ENCODE assay signal across 26 mouse cellular contexts in the genomic region with DNA sequence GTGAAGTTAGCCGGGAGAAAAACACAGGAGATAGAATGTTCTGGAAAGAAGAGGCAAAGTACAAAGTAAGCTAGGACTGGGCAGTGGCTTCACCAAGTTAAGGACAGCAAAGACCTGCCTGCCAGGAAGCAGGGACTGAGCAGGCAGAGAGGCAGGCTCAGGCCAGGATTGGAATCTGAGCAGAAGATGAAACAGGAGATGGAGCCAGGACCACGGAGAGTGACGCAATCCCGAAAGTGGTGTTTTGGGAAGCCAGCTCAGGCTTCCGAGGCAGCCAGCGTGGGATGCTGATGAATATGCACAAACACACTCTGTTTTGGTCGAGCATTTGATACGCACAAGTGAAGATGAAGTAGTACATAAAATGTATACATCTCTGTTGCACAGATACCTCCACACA. TPM values are rescaled to one million over a fixed set of nuclear protein-coding genes. Genes with fewer than 3 reads are reported as not detected.
DNase-seq lines count a peak whose midpoint lies in the region; ATAC-seq and TF ChIP-seq lines count a peak whose summit lies in the region.
"Had no signal": no experiment of that assay in that cellular context is flagged by ENCODE, and none has a peak within 500 bp of the region (broad histone marks: within the 10 kb centered on the region; RNA-seq: fewer than 3 reads in every experiment).

No protein-coding gene starts in this region.

- H3K9ac ChIP-seq in liver, adult 2 months (ENCODE audit: low read depth, low read length): no peak overlapping the region
- no peak overlapping the region for H3K9ac ChIP-seq in liver, embryonic 12.5 days
- H3K9ac ChIP-seq: forebrain, postnatal 0 days; hindbrain, embryonic 13.5 days; intestine, embryonic 15.5 days; limb, embryonic 12.5 days; midbrain, embryonic 13.5 days had no signal

- H3K79me2 ChIP-seq in liver, adult 2 months (ENCODE audit: control insufficient read depth, insufficient read depth, low read length): no peaks in the 10 kb centered on the region
- H3K79me2 ChIP-seq in myocyte (ENCODE audit: control insufficient read depth, insufficient read depth): no peaks in the 10 kb centered on the region

- H3K4me3 ChIP-seq in liver, adult 2 months (ENCODE audit: insufficient read depth, low read depth, low read length): no peak overlapping the region
- H3K4me3 ChIP-seq in liver, embryonic 12.5 days: no peak overlapping the region
- H3K4me3 ChIP-seq in myocyte: no peak overlapping the region
- H3K4me3 ChIP-seq: hindbrain, embryonic 13.5 days; intestine, embryonic 15.5 days; limb, embryonic 12.5 days; midbrain, embryonic 13.5 days had no signal

- H3K27me3 ChIP-seq in liver, adult 2 months (ENCODE audit: control insufficient read depth, insufficient read depth, low read length): no peaks in the 10 kb centered on the region
- H3K27me3 ChIP-seq in liver, embryonic 12.5 days (replicated peaks): no peaks in the 10 kb centered on the region
- H3K27me3 ChIP-seq in myocyte (ENCODE audit: control insufficient read depth, insufficient read depth, insufficient read length): no peaks in the 10 kb centered on the region
- H3K27me3 ChIP-seq: embryonic facial prominence, embryonic 13.5 days; intestine, embryonic 15.5 days; limb, embryonic 12.5 days had no signal

- no peaks in the 10 kb centered on the region for H3K36me3 ChIP-seq in liver, adult 2 months (ENCODE audit: control insufficient read depth, insufficient read depth, low read length)
- no peaks in the 10 kb centered on the region for H3K36me3 ChIP-seq in liver, embryonic 12.5 days
- H3K36me3 ChIP-seq in myocyte (ENCODE audit: control insufficient read depth, insufficient read depth): no peaks in the 10 kb centered on the region
- H3K36me3 ChIP-seq: embryonic facial prominence, embryonic 13.5 days; G1E; hindbrain, embryonic 13.5 days; intestine, embryonic 15.5 days; limb, embryonic 12.5 days; midbrain, embryonic 13.5 days had no signal

- peaks cover 17% of the 10 kb centered on the region for H3K4me1 ChIP-seq in liver, adult 2 months (ENCODE audit: control insufficient read depth, insufficient read depth, low read length)
- H3K4me1 ChIP-seq in liver, embryonic 12.5 days: peaks cover 56% of the 10 kb centered on the region

- intact Hi-C loops in heart, postnatal 10 days (cut with DNase I): loop anchor here (5.0 kb wide), 1 partner anchor 36 kb away; no protein-coding TSS in a partner anchor

- TF ChIP-seq CTCF in liver, adult 2 months (IDR thresholded peaks at IDR 0.05; ENCODE audit: low read depth, low read length): no peak

- no peak for TF ChIP-seq POLR2A in liver, adult 2 months (IDR thresholded peaks at IDR 0.05; ENCODE audit: extremely low read depth, insufficient read depth, low read length)
- peak; percentile 35 for TF ChIP-seq POLR2A in myocyte (IDR thresholded peaks at IDR 0.05; ENCODE audit: insufficient read length, low read depth)

- DNase-seq in heart, adult 11 months: peak; percentile 94
- no peak for DNase-seq in heart, postnatal 10 days
- peak; percentile 81 for DNase-seq in liver, adult 2 months (ENCODE audit: extremely low read depth, low read depth, low spot score)
- DNase-seq in NIH3T3 (ENCODE audit: low read depth): peak; percentile 85
- no peak for DNase-seq in embryo, embryonic 10 days (ENCODE audit: low spot score)
- DNase-seq: adrenal gland, postnatal 14 days; cerebellum, adult 8-10 months; forebrain, postnatal 0 days; retina, postnatal 1 day; thymus, adult 18-20 months had no signal

- WGBS in liver, adult 2 months: 17% methylated on average over 8 of the region's 8 CpGs
- WGBS in liver, embryonic 12.5 days (ENCODE audit: insufficient replicate concordance): 53% methylated on average over 8 of the region's 8 CpGs

- no peaks in the 10 kb centered on the region for H3K9me3 ChIP-seq in liver, embryonic 12.5 days (replicated peaks)
- H3K9me3 ChIP-seq: embryonic facial prominence, embryonic 13.5 days; G1E; hindbrain, embryonic 13.5 days; intestine, embryonic 15.5 days; limb, embryonic 12.5 days; midbrain, embryonic 13.5 days had no signal

- H3K27ac ChIP-seq in liver, adult 2 months (replicated peaks; ENCODE audit: insufficient read depth, low read depth, low read length): no peak overlapping the region
- no peak overlapping the region for H3K27ac ChIP-seq in liver, embryonic 12.5 days
- H3K27ac ChIP-seq: embryonic facial prominence, embryonic 13.5 days; hindbrain, embryonic 13.5 days; intestine, embryonic 15.5 days; limb, embryonic 12.5 days; midbrain, embryonic 13.5 days had no signal

- no peak for ATAC-seq in liver, embryonic 12.5 days
- ATAC-seq: forebrain, postnatal 0 days; intestine, embryonic 15.5 days; midbrain, embryonic 13.5 days had no signal

- H3K4me2 ChIP-seq in liver, embryonic 12.5 days: no peak overlapping the region
- H3K4me2 ChIP-seq in myocyte (ENCODE audit: low read depth): peak overlapping the region; percentile 65
- H3K4me2 ChIP-seq: hindbrain, embryonic 13.5 days; intestine, embryonic 15.5 days; limb, embryonic 12.5 days; midbrain, embryonic 13.5 days had no signal

- no peak overlapping the region for H3ac ChIP-seq in myocyte (ENCODE audit: control insufficient read depth, insufficient read length)

TF ChIP-seq in myocyte, 11 proteins besides CTCF, POLR2A, EP300 and RAD21:
- TF ChIP-seq REST (IDR thresholded peaks at IDR 0.05; ENCODE audit: insufficient read depth, insufficient read length): peak; percentile 40
- TF ChIP-seq MYOG (IDR thresholded peaks at IDR 0.05; ENCODE audit: control insufficient read depth in 1 of 3, insufficient read depth in 1 of 3, insufficient read length in 2 of 3, low read depth in 2 of 3): peak in 1 of 3 experiments; percentile 5
- no peak for TF ChIP-seq POLR2AphosphoS2 (IDR thresholded peaks at IDR 0.05; ENCODE audit: insufficient read length, low read depth)
- no peak for TF ChIP-seq SRF (IDR thresholded peaks at IDR 0.05; ENCODE audit: control insufficient read depth, insufficient read length, low read depth)
- TF ChIP-seq TCF12 (IDR thresholded peaks at IDR 0.05; ENCODE audit: insufficient read depth, poor library complexity, severe bottlenecking): no peak
- TF ChIP-seq CEBPB (IDR thresholded peaks at IDR 0.05; ENCODE audit: insufficient read depth, poor library complexity, severe bottlenecking): peak; percentile 95

RNA-seq across cellular contexts. Expression of gene Fbxo31, which starts 5.0 kb away (rescaled TPM):
- total RNA-seq in heart, postnatal 10 days (2021): 10 to 100 TPM; 30.2 to 51.0 TPM
- 25.1 and 35.9 TPM in 2 replicates for total RNA-seq in liver, adult 2 months (2014; rRNA removed)
- 23.0 and 26.5 TPM in 2 replicates for polyA plus RNA-seq in liver, adult 2 months (2012; rRNA removed)
- 19.6 and 19.8 TPM in 2 replicates for polyA plus RNA-seq in liver, embryonic 12.5 days (2016; fragmentation: Nextera tagmentation; extraction: Ambion mirVana)
- polyA plus RNA-seq in myocyte (2012; fragmentation: generic; extraction: Trizol): 23.3 TPM

RNA-seq across cellular contexts. Expression of gene Map1lc3b, which starts 6.5 kb away (rescaled TPM):
- total RNA-seq in heart, postnatal 10 days (2021): 100 to 1,000 TPM; 181 to 187 TPM
- total RNA-seq in liver, adult 2 months (2014; rRNA removed): 61.9 and 79.7 TPM in 2 replicates
- 45.9 and 48.2 TPM in 2 replicates for polyA plus RNA-seq in liver, adult 2 months (2012; rRNA removed)
- polyA plus RNA-seq in liver, embryonic 12.5 days (2016; fragmentation: Nextera tagmentation; extraction: Ambion mirVana): 135 and 137 TPM in 2 replicates
- 186 TPM for polyA plus RNA-seq in myocyte (2012; fragmentation: generic; extraction: Trizol)

RNA-seq across cellular contexts. Expression of gene 1700018B08Rik, which starts 39.5 kb away (rescaled TPM):
- total RNA-seq in heart, postnatal 10 days (2021): not detected
- not detected in 2 replicates for total RNA-seq in liver, adult 2 months (2014; rRNA removed)
- not detected in 2 replicates for polyA plus RNA-seq in liver, adult 2 months (2012; rRNA removed)
- not detected in 2 replicates for polyA plus RNA-seq in liver, embryonic 12.5 days (2016; fragmentation: Nextera tagmentation; extraction: Ambion mirVana)
- not detected for polyA plus RNA-seq in myocyte (2012; fragmentation: generic; extraction: Trizol)
- total RNA-seq: adrenal gland, postnatal 14 days; common myeloid progenitor, adult 5-6 weeks; forebrain, postnatal 0 days; G1E; granulocyte monocyte progenitor cell, adult 5-6 weeks; left cerebral cortex, adult 8-10 months; neutrophil, adult 5-6 weeks had no signal
- polyA plus RNA-seq: embryonic facial prominence, embryonic 13.5 days; forebrain, postnatal 0 days; G1E; heart, embryonic 16.5 days; hindbrain, embryonic 13.5 days; intestine, embryonic 15.5 days; kidney, embryonic 14.5 days; limb, embryonic 12.5 days; liver, embryonic 16.5 days; midbrain, embryonic 13.5 days; urinary bladder, adult 2 months had no signal

Comparison
In these comparisons a context has a peak if more than half of its experiments do, and no peak if none do; other contexts are left out.
1. DNase-seq: peak in heart, adult 11 months (single experiment), liver, adult 2 months (single experiment) and NIH3T3 (single experiment); none in heart, postnatal 10 days (0 of 2) and embryo, embryonic 10 days (single experiment).